Mouse (Mus musculus): Measurements from ENCODE around the gene Gabrp.

Gene Gabrp

GRCm38 (mm10) chr11:33578859-33579258 is at the start of gene Gabrp:
Gene Gabrp (minus strand): TSS chr11:33578959.
- no peak for DNase-seq

GRCm38 (mm10) chr11:33627136-33627742 is 48.5 kb upstream of the Gabrp start:
- DNase-seq = no peak

- peak; percentile 72 for DNase-seq
Observed at GRCm38 (mm10) chr11:33614218-33614617, 35.5 kb upstream of the Gabrp start.

GRCm38 (mm10) chr11:33607784-33608183 is 29.0 kb upstream of the Gabrp start:
- no peak for DNase-seq

GRCm38 (mm10) chr11:33603174-33603573 is 24.4 kb upstream of the Gabrp start:
- DNase-seq = no peak

- DNase-seq = no peak
Observed at GRCm38 (mm10) chr11:33598986-33599385, 20.2 kb upstream of the Gabrp start, which contains the start of gene D130052B06Rik. Gene D130052B06Rik (plus strand): TSS chr11:33599302.

- DNase-seq = no peak
Observed at GRCm38 (mm10) chr11:33596655-33597054, 17.9 kb upstream of the Gabrp start.

GRCm38 (mm10) chr11:33592826-33593225 is 14.1 kb upstream of the Gabrp start:
- no peak for DNase-seq

GRCm38 (mm10) chr11:33590771-33591170 is 12.0 kb upstream of the Gabrp start:
- no peak for DNase-seq

GRCm38 (mm10) chr11:33586614-33587013 is 7.9 kb upstream of the Gabrp start:
- DNase-seq = no peak

GRCm38 (mm10) chr11:33579621-33580020 is 862 bp upstream of the Gabrp start:
- no peak for DNase-seq

- DNase-seq = peak; percentile 64
Observed at GRCm38 (mm10) chr11:33574944-33575343, 3.8 kb downstream of the Gabrp start.

- DNase-seq = peak; percentile 35
Observed at GRCm38 (mm10) chr11:33570413-33570812, 8.3 kb downstream of the Gabrp start.

- DNase-seq = no peak
Observed at GRCm38 (mm10) chr11:33563921-33564320, 14.8 kb downstream of the Gabrp start.

GRCm38 (mm10) chr11:33554123-33554522 is 24.6 kb downstream of the Gabrp start:
- DNase-seq = no peak

GRCm38 (mm10) chr11:33550861-33551560 is 27.7 kb downstream of the Gabrp start:
- DNase-seq = no peak

GRCm38 (mm10) chr11:33547386-33547785 is 31.4 kb downstream of the Gabrp start:
- no peak for DNase-seq

- no peak for DNase-seq
Observed at GRCm38 (mm10) chr11:33544945-33545344, 33.8 kb downstream of the Gabrp start.

GRCm38 (mm10) chr11:33544121-33544520 is 34.6 kb downstream of the Gabrp start:
- no peak for DNase-seq

GRCm38 (mm10) chr11:33537390-33538125 is 41.2 kb downstream of the Gabrp start:
- DNase-seq = no peak

- no peak for DNase-seq
Observed at GRCm38 (mm10) chr11:33536636-33537035, 42.1 kb downstream of the Gabrp start.

GRCm38 (mm10) chr11:33534541-33534940 is 44.2 kb downstream of the Gabrp start:
- no peak for DNase-seq

GRCm38 (mm10) chr11:33533577-33533976 is 45.2 kb downstream of the Gabrp start:
- DNase-seq = no peak

- no peak for DNase-seq
Observed at GRCm38 (mm10) chr11:33529576-33529975, 49.2 kb downstream of the Gabrp start.

Data from thymus, postnatal 4 days (tissue).